Mouse (Mus musculus): ENCODE data around the gene Slc22a4. TPM values are rescaled to one million over a fixed set of nuclear protein-coding genes. Genes with fewer than 3 reads are reported as not detected.
"Not testable (repeated sequence)": the region's sequence is repeated elsewhere in the genome, so short reads cannot be mapped to it uniquely, and the experiment has no call there.

Gene Slc22a4
- polyA plus RNA-seq, 1 experiment from 2014 or later: 7.2 TPM

- H3K36me3 ChIP-seq (ENCODE audit: control insufficient read depth, insufficient read depth, low read length): no peaks in the 10 kb centered on the region
- H3K9ac ChIP-seq (ENCODE audit: low read depth, low read length): no peak overlapping the region
- no peak overlapping the region for H3K4me2 ChIP-seq (ENCODE audit: low read length)
- no peak overlapping the region for H3K4me3 ChIP-seq (ENCODE audit: low read length)
- H3K27ac ChIP-seq (ENCODE audit: low read depth, low read length): no peak overlapping the region
- H3K9me3 ChIP-seq (ENCODE audit: control insufficient read depth, low read length): no peaks in the 10 kb centered on the region
- H3K4me1 ChIP-seq (ENCODE audit: control insufficient read depth, insufficient read depth, low read depth, low read length): no peaks in the 10 kb centered on the region
- H3K27me3 ChIP-seq (replicated peaks; ENCODE audit: control insufficient read depth, insufficient read depth, low read length): no peaks in the 10 kb centered on the region
- ATAC-seq: no peak
These were observed 52.3 kb downstream of the Slc22a4 start for GRCm38 (mm10) chr11:53975559-53975958.

DNA sequence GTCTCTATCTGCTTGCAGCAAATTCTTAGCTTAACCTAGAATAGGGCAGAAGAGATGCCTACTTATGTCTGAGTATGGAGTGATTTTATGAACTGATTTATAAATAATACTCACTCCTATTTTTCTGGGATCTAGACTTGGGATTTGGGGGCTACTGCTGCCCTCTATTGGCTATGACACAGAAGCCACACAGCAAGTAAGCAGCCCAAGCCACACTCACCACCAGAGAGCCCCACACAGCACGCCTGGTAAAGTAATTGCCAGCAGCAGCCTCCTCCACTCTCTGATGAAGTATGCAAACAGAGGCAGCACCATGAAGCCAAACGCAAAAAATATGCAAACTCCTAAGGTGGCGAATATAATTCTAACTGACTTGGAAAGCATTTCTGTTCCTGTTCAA, 68.9 kb downstream of the Slc22a4 start:
- Histone ChIP-seq H3K27ac (ENCODE audit: low read depth, low read length) (no peak overlapping the region), H3K36me3 (ENCODE audit: control insufficient read depth, insufficient read depth, low read length) (no peaks in the 10 kb centered on the region), H3K4me1 (ENCODE audit: control insufficient read depth, insufficient read depth, low read depth, low read length) (no peaks in the 10 kb centered on the region), H3K9ac (ENCODE audit: low read depth, low read length) (no peak overlapping the region), H3K9me3 (ENCODE audit: control insufficient read depth, low read length) (no peaks in the 10 kb centered on the region), H3K4me3 (ENCODE audit: low read length) (no peak overlapping the region), H3K4me2 (ENCODE audit: low read length) (no peak overlapping the region), H3K27me3 (replicated peaks; ENCODE audit: control insufficient read depth, insufficient read depth, low read length) (no peaks in the 10 kb centered on the region)
- no peak for ATAC-seq
- 55% methylated on average over 3 of the region's 3 CpGs for WGBS

DNA sequence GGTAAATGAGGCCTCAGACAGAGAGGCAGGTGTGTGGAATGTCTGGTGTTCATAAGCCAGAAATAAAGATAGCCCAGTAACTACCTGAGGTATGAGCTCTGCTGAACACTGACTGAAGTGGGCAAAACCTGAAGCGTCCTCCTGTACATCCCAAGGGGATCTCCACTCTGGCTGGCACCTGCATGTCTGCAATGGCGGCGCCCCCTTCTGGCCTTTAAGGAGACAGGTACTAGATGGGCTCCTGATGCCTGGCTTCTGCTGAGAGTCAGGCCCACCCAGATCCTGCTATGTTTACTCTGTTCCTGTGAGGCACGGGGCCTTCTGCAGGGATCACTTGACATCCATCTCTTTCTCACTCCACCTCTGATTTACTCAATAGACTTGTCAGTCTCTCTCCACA, 69.7 kb downstream of the Slc22a4 start:
- WGBS: 44% methylated on average over 4 of the region's 4 CpGs
- H3K9me3 ChIP-seq (ENCODE audit: control insufficient read depth, low read length); H3K4me2 ChIP-seq (ENCODE audit: low read length); ATAC-seq; H3K9ac ChIP-seq (ENCODE audit: low read depth, low read length); H3K27me3 ChIP-seq (replicated peaks; ENCODE audit: control insufficient read depth, insufficient read depth, low read length); H3K36me3 ChIP-seq (ENCODE audit: control insufficient read depth, insufficient read depth, low read length); H3K27ac ChIP-seq (ENCODE audit: low read depth, low read length); H3K4me3 ChIP-seq (ENCODE audit: low read length); H3K4me1 ChIP-seq (ENCODE audit: control insufficient read depth, insufficient read depth, low read depth, low read length): not testable (repeated sequence)

- WGBS: 78% methylated on average over 1 of the region's 1 CpGs
- H3K27me3 ChIP-seq (replicated peaks; ENCODE audit: control insufficient read depth, insufficient read depth, low read length): no peaks in the 10 kb centered on the region
These were observed 71.3 kb downstream of the Slc22a4 start for GRCm38 (mm10) chr11:53956636-53957035.

DNA sequence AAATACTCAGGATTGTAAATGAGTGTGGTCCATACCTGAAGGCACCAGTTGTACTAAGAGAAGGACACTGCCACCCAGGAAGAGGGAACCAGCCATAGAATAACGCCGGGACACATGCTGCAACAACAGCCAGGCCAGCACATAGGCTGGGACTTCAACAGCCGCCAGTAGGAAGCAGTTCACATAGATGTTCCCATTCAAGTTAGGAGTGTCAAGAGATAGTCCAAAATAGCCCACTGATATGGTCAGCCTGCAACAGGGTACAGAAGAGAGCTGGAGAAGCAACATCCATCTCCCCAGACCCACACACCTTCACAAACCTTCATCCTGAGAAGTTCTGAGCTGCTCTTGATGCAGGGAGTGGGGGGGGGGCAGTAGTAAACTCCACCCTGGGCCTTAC, 73.2 kb downstream of the Slc22a4 start:
- WGBS: 91% methylated on average over 3 of the region's 3 CpGs
- no peak for ATAC-seq

More at GRCm38 (mm10) chr11:53956636-53957035, 71.3 kb downstream of the Slc22a4 start:
- H3K36me3 ChIP-seq (ENCODE audit: control insufficient read depth, insufficient read depth, low read length): no peaks in the 10 kb centered on the region
- no peak overlapping the region for H3K27ac ChIP-seq (ENCODE audit: low read depth, low read length)
- ATAC-seq: no peak
- no peak overlapping the region for H3K4me2 ChIP-seq (ENCODE audit: low read length)
- no peak overlapping the region for H3K4me3 ChIP-seq (ENCODE audit: low read length)
- no peaks in the 10 kb centered on the region for H3K4me1 ChIP-seq (ENCODE audit: control insufficient read depth, insufficient read depth, low read depth, low read length)
- H3K9me3 ChIP-seq (ENCODE audit: control insufficient read depth, low read length): no peaks in the 10 kb centered on the region
- H3K9ac ChIP-seq (ENCODE audit: low read depth, low read length): no peak overlapping the region

GRCm38 (mm10) chr11:53950133-53950532, 77.8 kb downstream of the Slc22a4 start:
- not testable (repeated sequence) for H3K27ac ChIP-seq (ENCODE audit: low read depth, low read length); H3K4me1 ChIP-seq (ENCODE audit: control insufficient read depth, insufficient read depth, low read depth, low read length); H3K27me3 ChIP-seq (replicated peaks; ENCODE audit: control insufficient read depth, insufficient read depth, low read length); H3K36me3 ChIP-seq (ENCODE audit: control insufficient read depth, insufficient read depth, low read length); H3K4me2 ChIP-seq (ENCODE audit: low read length); ATAC-seq; H3K9ac ChIP-seq (ENCODE audit: low read depth, low read length); H3K9me3 ChIP-seq (ENCODE audit: control insufficient read depth, low read length); H3K4me3 ChIP-seq (ENCODE audit: low read length)
- WGBS: no CpG with 5 or more reads among the region's 3 CpGs

More for the DNA sequence above, 73.2 kb downstream of the Slc22a4 start:
- Histone ChIP-seq H3K4me1 (ENCODE audit: control insufficient read depth, insufficient read depth, low read depth, low read length) (no peaks in the 10 kb centered on the region), H3K9me3 (ENCODE audit: control insufficient read depth, low read length) (no peaks in the 10 kb centered on the region), H3K4me2 (ENCODE audit: low read length) (no peak overlapping the region), H3K27me3 (replicated peaks; ENCODE audit: control insufficient read depth, insufficient read depth, low read length) (no peaks in the 10 kb centered on the region), H3K4me3 (ENCODE audit: low read length) (no peak overlapping the region), H3K36me3 (ENCODE audit: control insufficient read depth, insufficient read depth, low read length) (no peaks in the 10 kb centered on the region), H3K9ac (ENCODE audit: low read depth, low read length) (no peak overlapping the region), H3K27ac (ENCODE audit: low read depth, low read length) (no peak overlapping the region)

Other genes with a start within 250 kb of the Slc22a4 start
- gene Gm12216, start 168.8 kb downstream of the Slc22a4 start, polyA plus RNA-seq (2015; fragmentation: Nextera tagmentation; extraction: Ambion mirVana): 0.40 and 0.52 TPM in 2 replicates
- gene Slc22a5, start 136.4 kb downstream of the Slc22a4 start, polyA plus RNA-seq (2015; fragmentation: Nextera tagmentation; extraction: Ambion mirVana): 11.1 and 12.4 TPM in 2 replicates
- gene Slc22a21, start 47.8 kb downstream of the Slc22a4 start, polyA plus RNA-seq (2015; fragmentation: Nextera tagmentation; extraction: Ambion mirVana): 4.0 and 5.1 TPM in 2 replicates
- gene Pdlim4, start 40.9 kb upstream of the Slc22a4 start, polyA plus RNA-seq (2015; fragmentation: Nextera tagmentation; extraction: Ambion mirVana): 37.4 and 38.4 TPM in 2 replicates
- gene P4ha2, start 72.0 kb upstream of the Slc22a4 start, polyA plus RNA-seq (2015; fragmentation: Nextera tagmentation; extraction: Ambion mirVana): 12.3 and 15.1 TPM in 2 replicates
- gene Csf2, start 221.6 kb upstream of the Slc22a4 start, polyA plus RNA-seq (2015; fragmentation: Nextera tagmentation; extraction: Ambion mirVana): not detected in 2 replicates
- gene Il3, start 239.2 kb upstream of the Slc22a4 start, polyA plus RNA-seq (2015; fragmentation: Nextera tagmentation; extraction: Ambion mirVana): not detected in 2 replicates